Mouse (Mus musculus) bone marrow macrophage, adult 2 months (primary cell): Measurements from ENCODE around the gene Hmox2.

Source experiments
- CTCF ChIP-seq: IDR thresholded peaks from 2 replicates; pipeline ENCODE4 v1.5.1; 2012; ENCODE audit warnings: low read depth, mild to moderate bottlenecking, low read length, moderate library complexity
- POLR2A ChIP-seq: IDR thresholded peaks from 2 replicates; pipeline ENCODE4 v1.6.1; 2012; ENCODE audit warnings: mild to moderate bottlenecking, low read depth, low read length, borderline replicate concordance

DNA sequence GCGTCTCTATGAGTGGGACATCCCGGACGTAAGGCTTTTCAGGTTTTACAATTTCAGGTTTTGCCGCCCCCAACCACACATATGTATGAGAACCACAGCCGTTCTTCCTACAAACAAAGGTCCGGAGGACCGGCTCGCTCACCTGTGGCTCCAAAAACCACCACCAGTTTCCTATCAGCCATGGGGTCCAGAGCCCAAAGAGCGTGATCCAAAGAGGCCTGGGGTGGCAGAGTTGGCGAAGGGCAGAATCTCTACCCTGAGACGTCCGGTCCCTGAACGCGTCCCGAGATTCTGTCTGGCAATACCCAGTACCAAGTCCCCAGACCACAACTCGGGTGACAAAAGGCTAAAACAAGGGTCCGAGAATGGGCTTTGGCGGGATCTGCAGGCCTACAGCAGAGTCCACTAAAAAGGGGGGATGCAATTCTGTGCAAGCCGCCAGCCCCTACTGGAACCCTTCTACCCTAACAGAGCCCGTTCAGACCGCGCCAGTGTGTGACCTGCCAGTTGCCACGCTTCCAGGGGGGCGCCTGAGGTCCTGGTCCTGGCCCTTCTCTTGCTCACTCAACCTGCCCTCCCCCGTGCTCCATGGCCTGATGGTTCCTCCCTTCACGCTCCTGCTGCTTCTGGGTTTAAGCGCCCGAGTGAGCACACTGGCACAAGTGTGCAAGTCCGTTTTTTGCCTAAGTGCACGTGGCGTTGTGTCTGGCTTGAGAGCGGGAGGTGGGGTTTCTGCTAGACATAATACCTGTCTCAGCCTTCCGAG lies 7.2 kb upstream of the Hmox2 start, which contains the start of gene Nmral1:
- no peak for TF ChIP-seq CTCF
- no peak for TF ChIP-seq POLR2A
